Mouse (Mus musculus) spleen, adult 2 months (tissue): ENCODE results near the gene Plcl1. TPM values are rescaled to one million over a fixed set of nuclear protein-coding genes. Genes with fewer than 3 reads are reported as not detected.

Source experiments
- DNase-seq, 2 experiments: peaks; one replicate each; pipeline versions ENCODE4 v3.0.0 to v3.0.0-alpha.2; 2012 to 2021; ENCODE audit warnings: low spot score in 2 of 2, low read depth in 1 of 2
- H3K27ac ChIP-seq: fragments of 200-500 bp; 2 replicates; pipeline ENCODE4 v1.5.1; 2012; ENCODE audit warnings: low read length, inconsistent platforms; ENCODE audit not compliant: insufficient read depth
- H3K27me3 ChIP-seq: fragments of 200-500 bp; 2 replicates; pipeline ENCODE4 v1.6.1; 2012; ENCODE audit warnings: mild to moderate bottlenecking, moderate library complexity, low read length, inconsistent platforms; ENCODE audit not compliant: control insufficient read depth, insufficient read depth
- H3K36me3 ChIP-seq: fragments of 200-500 bp; 2 replicates; pipeline ENCODE4 v1.6.1; 2012; ENCODE audit warnings: mild to moderate bottlenecking, low read length, inconsistent platforms; ENCODE audit not compliant: control insufficient read depth, insufficient read depth
- H3K4me1 ChIP-seq: fragments of 200-500 bp; 2 replicates; pipeline ENCODE4 v1.6.1; 2011; ENCODE audit warnings: inconsistent platforms; ENCODE audit not compliant: control insufficient read depth, insufficient read depth, insufficient read length
- H3K4me3 ChIP-seq: fragments of 200-500 bp; 2 replicates; pipeline ENCODE4 v1.5.1; 2011; ENCODE audit warnings: mild to moderate bottlenecking, inconsistent platforms; ENCODE audit not compliant: insufficient read depth, insufficient read length; ENCODE audit errors: extremely low read depth
- CTCF ChIP-seq: fragments of 200-500 bp; IDR thresholded peaks from 2 replicates; pipeline ENCODE4 v1.5.1; 2011; ENCODE audit warnings: mild to moderate bottlenecking, inconsistent platforms; ENCODE audit not compliant: insufficient read depth, insufficient read length, insufficient replicate concordance; ENCODE audit errors: extremely low read depth
- POLR2A ChIP-seq: fragments of 200-500 bp; IDR thresholded peaks from 2 replicates; pipeline ENCODE4 v1.6.1; 2011; ENCODE audit warnings: low read depth, low read length, inconsistent platforms
- WGBS: fragments of 180-500 bp; shearing (Covaris S2); methylation state at CpG from one replicate; pipeline ENCODE4 v1.1.7; 2018; 5-methylcytosine and 5-hydroxymethylcytosine counted together
- polyA plus RNA-seq: library from polyadenylated mRNA; depleted of rRNA; stranded (reverse); fragments of >200 nt; gene quantifications from 2 replicates; pipeline ENCODE4 v1.2.3, GENCODE M21; 2012

Gene Plcl1
- polyA plus RNA-seq, 1 experiment = 0.49 TPM

DNA sequence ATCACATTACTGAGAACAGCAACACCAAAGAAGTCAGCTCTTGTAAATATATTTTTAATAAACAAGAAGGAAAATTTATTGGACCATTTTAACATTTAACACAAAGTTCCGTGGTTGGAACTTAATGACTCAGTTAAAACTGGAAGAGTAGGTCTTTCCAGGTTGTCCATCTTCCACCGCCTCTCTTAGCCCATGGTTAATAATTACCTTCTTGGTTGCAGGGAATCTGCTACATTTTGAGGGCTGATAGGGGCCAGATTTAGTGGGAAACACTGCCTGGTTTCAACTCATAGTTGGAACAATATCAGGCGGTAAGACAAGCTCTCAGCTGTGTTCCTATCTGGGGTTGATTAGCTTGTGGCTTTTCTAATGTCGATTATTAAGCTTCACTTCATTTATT is 198.9 kb downstream of the Plcl1 start:
- TF ChIP-seq CTCF = no peak
- no peaks in the 10 kb centered on the region for H3K27me3 ChIP-seq
- WGBS = 96% methylated on average over 4 of the region's 4 CpGs
- H3K4me1 ChIP-seq = no peaks in the 10 kb centered on the region
- no peak overlapping the region for H3K27ac ChIP-seq
- H3K4me3 ChIP-seq = no peak overlapping the region
- no peaks in the 10 kb centered on the region for H3K36me3 ChIP-seq
- DNase-seq = no peak

DNA sequence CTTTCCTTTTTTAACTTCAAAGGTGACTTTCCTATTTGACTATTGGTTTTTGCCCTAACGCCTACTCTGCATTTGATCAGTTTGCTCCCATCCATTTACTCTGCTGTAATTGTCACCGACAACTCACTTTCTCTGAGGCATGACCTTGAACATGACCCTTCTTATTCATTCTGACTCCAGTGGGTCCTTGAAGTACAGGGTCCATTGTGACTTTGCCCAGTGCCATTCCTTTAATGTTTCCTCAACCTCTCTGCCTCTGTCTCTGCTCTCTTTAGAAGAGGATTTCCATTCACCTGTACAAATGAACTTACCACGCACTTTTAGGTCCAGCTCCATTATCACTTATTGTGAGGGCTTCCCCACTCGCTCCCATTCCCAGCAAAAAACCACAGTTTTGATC is 199.7 kb downstream of the Plcl1 start:
- WGBS = 88% methylated on average over 4 of the region's 4 CpGs
- no peaks in the 10 kb centered on the region for H3K27me3 ChIP-seq
- no peak for DNase-seq
- no peak overlapping the region for H3K27ac ChIP-seq
- TF ChIP-seq CTCF (no peak), POLR2A (no peak)
- H3K36me3 ChIP-seq = no peaks in the 10 kb centered on the region
- H3K4me3 ChIP-seq = no peak overlapping the region
- H3K4me1 ChIP-seq = no peaks in the 10 kb centered on the region

- Histone ChIP-seq H3K27ac (no peak overlapping the region), H3K4me3 (no peak overlapping the region), H3K27me3 (no peaks in the 10 kb centered on the region), H3K4me1 (no peaks in the 10 kb centered on the region), H3K36me3 (no peaks in the 10 kb centered on the region)
- DNase-seq = no peak
- 82% methylated on average over 2 of the region's 2 CpGs for WGBS
- TF ChIP-seq CTCF = no peak
- no peak for TF ChIP-seq POLR2A
These were observed 200.2 kb downstream of the Plcl1 start for GRCm38 (mm10) chr1:55605956-55606355.

DNA sequence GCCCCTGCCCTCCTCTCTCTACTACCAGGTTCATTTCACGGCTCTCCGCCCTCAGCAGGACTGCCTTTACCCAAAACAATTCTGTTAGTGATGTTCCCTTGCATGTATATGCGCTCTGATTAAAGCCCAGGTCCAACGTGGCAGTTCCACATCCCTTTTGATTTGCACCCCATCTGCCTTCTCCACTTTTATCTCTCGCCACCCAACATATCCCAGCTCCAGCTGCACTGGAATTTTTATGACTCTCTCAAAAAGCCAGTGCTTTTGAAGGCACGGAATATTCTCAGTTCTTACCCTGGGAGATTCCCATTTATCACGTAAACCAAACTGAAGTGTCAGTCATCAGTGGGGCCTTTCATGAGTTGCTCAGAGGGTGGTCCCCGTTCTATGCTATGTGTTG is 200.7 kb downstream of the Plcl1 start:
- H3K27ac ChIP-seq = no peak overlapping the region
- no peak for DNase-seq
- WGBS = 81% methylated on average over 8 of the region's 8 CpGs
- TF ChIP-seq POLR2A = no peak
- no peak for TF ChIP-seq CTCF
- no peak overlapping the region for H3K4me3 ChIP-seq
- H3K4me1 ChIP-seq = no peaks in the 10 kb centered on the region
- H3K36me3 ChIP-seq = no peaks in the 10 kb centered on the region
- no peaks in the 10 kb centered on the region for H3K27me3 ChIP-seq

DNA sequence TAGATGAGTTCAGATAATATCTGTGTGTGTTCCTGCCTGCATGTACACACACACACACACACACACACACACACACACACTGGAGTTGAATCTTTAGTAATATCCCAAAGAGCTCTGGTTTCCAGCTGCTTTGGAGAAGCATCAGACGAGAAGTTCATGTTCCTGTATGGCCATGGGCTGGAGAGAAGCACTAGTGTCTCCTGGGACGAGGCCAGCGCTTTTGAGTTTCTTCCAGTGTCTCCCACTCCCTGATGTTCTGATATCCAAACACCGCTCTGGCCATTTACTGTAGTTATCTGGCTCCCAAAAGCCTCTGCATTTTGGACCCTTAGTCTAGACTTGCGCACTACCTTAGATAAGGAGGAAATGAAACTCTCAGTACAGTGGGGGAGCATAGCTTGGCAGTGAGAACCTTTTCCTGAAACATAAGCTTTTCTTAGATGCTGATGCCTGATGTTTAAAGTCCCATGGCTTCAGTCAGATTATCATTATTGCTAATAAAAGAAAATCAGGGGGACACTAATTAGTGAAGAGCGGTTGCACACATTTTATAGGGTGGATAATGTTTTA is 207.1 kb downstream of the Plcl1 start:
- no peak overlapping the region for H3K27ac ChIP-seq
- no peaks in the 10 kb centered on the region for H3K27me3 ChIP-seq
- TF ChIP-seq POLR2A = no peak
- no peak for TF ChIP-seq CTCF
- no peak overlapping the region for H3K4me3 ChIP-seq
- no peaks in the 10 kb centered on the region for H3K4me1 ChIP-seq
- H3K36me3 ChIP-seq = no peaks in the 10 kb centered on the region
- 69% methylated on average over 6 of the region's 6 CpGs for WGBS
- DNase-seq = no peak

- 92% methylated on average over 2 of the region's 2 CpGs for WGBS
- DNase-seq = no peak
- Histone ChIP-seq H3K4me1 (peaks cover 6% of the 10 kb centered on the region), H3K36me3 (no peaks in the 10 kb centered on the region), H3K4me3 (no peak overlapping the region), H3K27ac (no peak overlapping the region), H3K27me3 (no peaks in the 10 kb centered on the region)
- TF ChIP-seq POLR2A (no peak), CTCF (no peak)
These were observed 212.1 kb downstream of the Plcl1 start for GRCm38 (mm10) chr1:55617857-55618256.

DNA sequence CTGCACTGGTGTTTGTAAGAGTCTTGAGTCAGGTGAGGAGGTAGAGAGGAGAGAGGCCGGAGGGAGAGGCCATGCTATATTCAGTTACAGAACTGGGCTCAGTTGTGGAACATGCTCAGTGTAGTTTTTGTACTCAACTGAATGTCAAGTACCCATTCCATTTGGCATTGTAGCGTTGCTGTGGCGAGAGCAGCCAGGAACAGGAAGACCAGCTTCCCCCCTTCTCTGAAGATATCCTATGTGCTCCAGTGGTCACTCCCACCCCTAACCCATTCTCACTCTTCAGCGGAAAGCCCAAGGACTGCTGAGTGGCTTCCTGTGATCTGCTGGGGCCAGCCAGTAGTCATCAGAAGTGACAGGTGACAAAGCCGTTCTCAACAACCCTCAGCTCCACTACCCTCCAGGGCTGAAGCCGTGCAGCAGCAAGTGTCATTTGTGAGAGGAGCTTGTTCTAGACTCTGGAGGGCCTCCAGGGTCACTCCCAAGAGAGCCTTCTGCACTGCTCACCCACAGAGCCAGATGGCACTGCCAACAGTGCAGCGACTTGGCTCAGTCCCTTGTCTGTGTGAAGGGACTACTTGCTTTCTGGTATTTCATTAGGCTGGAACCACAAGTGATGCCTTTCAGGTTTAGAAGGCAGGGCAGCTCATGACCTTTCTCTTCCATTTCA is 213.0 kb downstream of the Plcl1 start:
- Histone ChIP-seq H3K27ac (no peak overlapping the region), H3K4me1 (peaks cover 6% of the 10 kb centered on the region), H3K36me3 (no peaks in the 10 kb centered on the region), H3K27me3 (no peaks in the 10 kb centered on the region), H3K4me3 (no peak overlapping the region)
- no peak for DNase-seq
- TF ChIP-seq CTCF (no peak), POLR2A (no peak)
- 31% methylated on average over 7 of the region's 7 CpGs for WGBS
